Mouse (Mus musculus) hindbrain, embryonic 14.5 days (tissue): Measurements from ENCODE around the gene Tiparp. TPM values are rescaled to one million over a fixed set of nuclear protein-coding genes. Genes with fewer than 3 reads are reported as not detected.

Source experiments
- ATAC-seq: fragments of 200-750 bp; cut with Nextera tagmentation; 2 replicates; pipeline ENCODE4 v1.8.0; 2017; ENCODE audit warnings: moderate number of reproducible peaks, mild to moderate bottlenecking, moderate TSS enrichment, moderate library complexity; ENCODE audit not compliant: low FRiP score
- DNase-seq: peaks from one replicate; pipeline ENCODE4 v3.0.0-alpha.2; 2015; ENCODE audit warnings: low spot score
- H3K27ac ChIP-seq: fragments of 300-500 bp; sonication (generic); 2 replicates; pipeline ENCODE4 v1.5.1; 2014; ENCODE audit warnings: mild to moderate bottlenecking, moderate library complexity
- H3K27me3 ChIP-seq: fragments of 300-500 bp; sonication (generic); 2 replicates; pipeline ENCODE4 v1.6.1; 2014; ENCODE audit warnings: mild to moderate bottlenecking, low read length, mixed read lengths; ENCODE audit not compliant: control insufficient read depth, insufficient read depth
- H3K36me3 ChIP-seq: fragments of 300-500 bp; sonication (generic); replicated peaks from 2 replicates; pipeline ENCODE4 v1.6.1; 2014; ENCODE audit not compliant: control insufficient read depth, insufficient read depth
- H3K4me1 ChIP-seq: fragments of 300-500 bp; sonication (generic); replicated peaks from 2 replicates; pipeline ENCODE4 v1.6.1; 2014; ENCODE audit warnings: antibody characterized with exemption, low read length, mixed read lengths; ENCODE audit not compliant: control insufficient read depth, insufficient read depth
- H3K4me2 ChIP-seq: fragments of 300-500 bp; sonication (generic); replicated peaks from 2 replicates; pipeline ENCODE4 v1.6.1; 2014; ENCODE audit warnings: mild to moderate bottlenecking, moderate library complexity
- H3K4me3 ChIP-seq: fragments of 300-500 bp; sonication (generic); replicated peaks from 2 replicates; pipeline ENCODE4 v1.5.1; 2014; ENCODE audit warnings: mild to moderate bottlenecking, low read length
- H3K9ac ChIP-seq: fragments of 300-500 bp; sonication (generic); 2 replicates; pipeline ENCODE4 v1.6.1; 2014
- H3K9me3 ChIP-seq: fragments of 300-500 bp; sonication (generic); 2 replicates; pipeline ENCODE4 v1.6.1; 2016; ENCODE audit warnings: low read length; ENCODE audit not compliant: control insufficient read depth
- WGBS: fragments of 180-500 bp; shearing (Covaris S2); extraction: QIAGEN DNeasy Blood & Tissue Kit; methylation state at CpG from one replicate; pipeline ENCODE4 v1.1.7; 2014; 5-methylcytosine and 5-hydroxymethylcytosine counted together
- polyA plus RNA-seq: library from polyadenylated mRNA; unstranded; fragments of >200 nt; fragmentation: Nextera tagmentation; extraction: Ambion mirVana; gene quantifications from 2 replicates; pipeline ENCODE4 v1.2.1, GENCODE M21; 2014

Gene Tiparp
- polyA plus RNA-seq, 1 experiment from 2014 or later, result 30.8 TPM

DNA sequence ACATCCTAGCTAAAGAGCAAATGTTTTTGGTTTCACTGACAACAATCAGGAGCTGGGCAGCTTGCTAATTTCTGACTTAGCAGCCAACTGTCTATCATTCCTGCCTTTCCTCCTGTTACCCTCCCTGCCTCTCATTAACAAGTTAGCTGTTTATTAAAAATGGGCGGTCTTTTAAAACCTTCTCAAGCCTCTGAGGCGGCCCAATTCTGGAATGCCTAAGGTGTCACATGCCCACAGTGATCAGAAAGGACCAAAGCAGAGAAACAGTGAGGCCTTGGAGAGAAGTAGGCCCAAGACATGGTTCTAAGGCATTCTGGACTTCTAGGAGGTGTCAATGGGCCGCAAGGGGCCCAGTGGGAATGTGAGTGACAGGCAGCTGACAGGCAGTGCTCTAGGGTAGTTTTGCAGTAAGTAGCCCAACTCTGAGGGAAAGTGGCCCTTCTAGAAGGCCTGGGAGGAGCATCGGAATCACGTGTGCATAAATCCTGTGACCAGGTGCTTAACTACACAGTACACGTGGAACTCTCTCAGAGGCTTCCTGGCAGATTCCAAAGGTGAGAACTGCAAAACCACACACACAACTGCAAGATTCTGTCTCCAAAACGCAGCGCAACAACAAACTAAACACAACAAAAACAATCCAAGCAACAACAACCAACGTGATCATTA, 37.6 kb downstream of the Tiparp start:
- Histone ChIP-seq H3K9me3 (no peaks in the 10 kb centered on the region), H3K27me3 (no peaks in the 10 kb centered on the region), H3K9ac (no peak overlapping the region), H3K27ac (no peak overlapping the region), H3K4me3 (no peak overlapping the region), H3K4me2 (no peak overlapping the region), H3K36me3 (no peaks in the 10 kb centered on the region), H3K4me1 (no peaks in the 10 kb centered on the region)
- DNase-seq, result no peak
- WGBS, result 61% methylated on average over 9 of the region's 9 CpGs
- no peak for ATAC-seq

DNA sequence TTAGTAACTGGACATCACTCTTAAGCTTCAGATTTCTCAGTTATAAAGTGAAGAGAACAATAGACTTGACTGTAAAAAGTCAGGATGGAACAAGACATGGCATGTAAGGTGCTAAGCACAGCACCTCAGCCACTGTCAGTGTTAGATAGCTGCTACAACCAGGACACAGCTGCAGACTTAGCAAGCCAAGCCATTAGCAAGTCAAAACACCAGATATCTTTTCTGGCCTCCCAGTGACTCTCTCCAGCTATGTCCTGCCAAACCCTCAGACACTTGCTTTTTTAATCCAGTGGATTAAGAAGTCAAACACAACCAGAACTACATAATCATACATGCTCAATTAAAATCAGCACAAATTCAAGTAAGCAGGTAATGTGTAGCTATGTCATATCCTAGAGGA, 41.7 kb downstream of the Tiparp start:
- no peak for DNase-seq
- no peak overlapping the region for H3K9ac ChIP-seq
- H3K36me3 ChIP-seq, result no peaks in the 10 kb centered on the region
- H3K4me1 ChIP-seq, result no peaks in the 10 kb centered on the region
- H3K27ac ChIP-seq, result no peak overlapping the region
- ATAC-seq, result no peak
- no peaks in the 10 kb centered on the region for H3K27me3 ChIP-seq
- no peak overlapping the region for H3K4me2 ChIP-seq
- H3K9me3 ChIP-seq, result no peaks in the 10 kb centered on the region
- no peak overlapping the region for H3K4me3 ChIP-seq

DNA sequence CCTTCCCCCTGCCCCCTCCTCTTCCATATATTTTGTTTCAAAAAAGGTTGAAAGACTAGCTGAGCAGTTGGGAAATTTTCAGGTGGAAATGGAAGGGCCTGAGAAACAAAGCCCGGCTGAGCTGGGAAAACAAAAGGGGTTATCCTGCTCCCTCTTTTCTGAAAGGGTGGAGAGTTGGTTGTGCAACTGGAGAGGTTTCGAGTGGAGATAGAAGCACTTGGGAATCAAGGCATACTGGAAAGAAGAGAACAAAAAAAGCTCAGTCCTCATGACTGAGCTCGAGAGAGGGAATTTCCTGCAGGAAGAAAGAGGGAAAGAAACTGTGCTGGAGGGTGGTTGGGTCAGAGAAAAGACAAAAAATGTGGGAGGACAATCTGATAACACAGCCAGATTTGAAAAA, 45.3 kb downstream of the Tiparp start:
- no peaks in the 10 kb centered on the region for H3K9me3 ChIP-seq
- H3K27me3 ChIP-seq, result no peaks in the 10 kb centered on the region
- WGBS, result 39% methylated on average over 3 of the region's 3 CpGs
- H3K9ac ChIP-seq, result no peak overlapping the region
- no peak overlapping the region for H3K4me3 ChIP-seq
- H3K4me1 ChIP-seq, result no peaks in the 10 kb centered on the region
- ATAC-seq, result no peak
- no peak overlapping the region for H3K4me2 ChIP-seq
- no peak for DNase-seq
- no peak overlapping the region for H3K27ac ChIP-seq
- no peaks in the 10 kb centered on the region for H3K36me3 ChIP-seq

DNA sequence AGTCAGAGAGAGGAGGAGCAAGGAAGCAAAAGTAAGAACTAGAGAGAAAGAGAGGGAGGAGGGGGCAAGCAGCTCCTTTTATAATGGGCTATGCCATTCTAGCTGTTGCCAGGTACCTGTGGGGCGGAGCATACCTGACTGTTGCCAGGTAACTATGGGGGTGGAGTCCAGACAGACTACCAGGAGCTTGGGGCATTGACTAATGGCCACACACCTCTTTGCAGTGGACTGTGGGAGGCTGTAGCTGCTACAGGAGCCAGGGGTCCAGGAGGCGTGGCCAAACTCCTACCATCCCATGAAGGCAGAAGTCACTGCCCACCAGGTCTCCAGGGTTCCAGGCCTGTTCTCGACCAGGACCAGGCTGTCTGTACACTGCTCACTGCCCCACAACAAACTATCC, 49.4 kb downstream of the Tiparp start:
- Histone ChIP-seq H3K27ac (no peak overlapping the region), H3K4me2 (no peak overlapping the region), H3K4me1 (no peaks in the 10 kb centered on the region), H3K9ac (no peak overlapping the region), H3K36me3 (no peaks in the 10 kb centered on the region), H3K27me3 (no peaks in the 10 kb centered on the region), H3K9me3 (no peaks in the 10 kb centered on the region), H3K4me3 (no peak overlapping the region)
- ATAC-seq (no peak), DNase-seq (no peak)
- 90% methylated on average over 3 of the region's 3 CpGs for WGBS

DNA sequence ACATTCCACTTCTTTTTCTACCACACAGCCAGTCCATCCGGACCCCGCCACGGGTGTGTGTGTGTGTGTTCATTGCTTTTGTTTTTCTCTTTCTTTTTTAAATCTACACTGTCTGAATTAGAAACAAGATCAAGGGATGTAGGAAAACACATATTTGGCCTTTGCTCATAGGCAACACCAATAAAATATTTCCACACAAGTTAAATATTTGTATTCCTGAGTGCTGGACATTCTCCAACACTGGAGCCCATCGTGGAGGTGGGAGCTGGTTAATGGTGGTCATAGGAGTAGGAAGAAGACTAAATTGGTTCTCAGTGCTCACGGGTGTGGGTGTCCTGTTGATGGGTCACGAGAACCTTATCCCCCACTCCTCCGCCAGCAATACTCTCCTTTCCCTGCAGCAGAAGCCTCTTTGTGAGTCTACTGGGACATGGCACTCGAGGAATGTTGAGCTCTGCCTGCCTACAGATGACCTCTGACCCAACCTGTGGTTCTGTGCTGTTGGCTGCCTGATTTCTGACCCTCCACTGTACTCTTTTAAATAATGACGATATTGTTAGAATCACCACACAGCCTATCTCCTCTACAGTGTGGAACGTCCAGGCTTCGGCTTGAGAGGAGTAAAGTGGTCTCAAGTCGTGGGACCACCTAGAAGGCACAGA, 51.2 kb downstream of the Tiparp start:
- Histone ChIP-seq H3K4me2 (no peak overlapping the region), H3K9ac (no peak overlapping the region), H3K36me3 (no peaks in the 10 kb centered on the region), H3K4me3 (no peak overlapping the region), H3K27ac (no peak overlapping the region), H3K9me3 (no peaks in the 10 kb centered on the region), H3K27me3 (no peaks in the 10 kb centered on the region), H3K4me1 (no peaks in the 10 kb centered on the region)
- WGBS, result 76% methylated on average over 12 of the region's 12 CpGs
- no peak for ATAC-seq
- DNase-seq, result no peak

DNA sequence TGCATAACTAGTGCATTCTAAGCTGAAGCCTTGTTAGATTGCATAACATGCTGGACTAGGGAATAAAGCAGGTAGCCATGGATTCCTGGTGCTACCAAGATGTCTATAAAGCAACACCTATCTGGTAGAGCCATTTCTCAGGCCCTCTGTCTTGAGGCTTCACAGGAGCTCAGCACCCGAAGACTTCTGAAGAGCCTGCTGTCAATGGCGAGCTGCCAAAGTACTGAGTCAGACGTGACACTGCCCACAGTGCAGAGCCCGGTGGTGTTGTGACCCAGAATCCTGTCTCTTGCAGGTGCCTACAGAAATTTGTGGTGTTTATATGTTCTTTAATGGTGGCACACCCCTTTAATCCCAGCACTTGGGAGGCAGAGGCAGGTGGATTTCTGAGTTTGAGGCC, 53.4 kb downstream of the Tiparp start:
- Histone ChIP-seq H3K4me3 (no peak overlapping the region), H3K4me2 (no peak overlapping the region), H3K4me1 (0 out of 2 replicates have a peak, but pooled peaks cover 4% of the 10 kb centered on the region), H3K9ac (no peak overlapping the region), H3K9me3 (no peaks in the 10 kb centered on the region), H3K36me3 (no peaks in the 10 kb centered on the region), H3K27me3 (no peaks in the 10 kb centered on the region), H3K27ac (no peak overlapping the region)
- 76% methylated on average over 4 of the region's 4 CpGs for WGBS
- ATAC-seq (no peak), DNase-seq (no peak)

DNA sequence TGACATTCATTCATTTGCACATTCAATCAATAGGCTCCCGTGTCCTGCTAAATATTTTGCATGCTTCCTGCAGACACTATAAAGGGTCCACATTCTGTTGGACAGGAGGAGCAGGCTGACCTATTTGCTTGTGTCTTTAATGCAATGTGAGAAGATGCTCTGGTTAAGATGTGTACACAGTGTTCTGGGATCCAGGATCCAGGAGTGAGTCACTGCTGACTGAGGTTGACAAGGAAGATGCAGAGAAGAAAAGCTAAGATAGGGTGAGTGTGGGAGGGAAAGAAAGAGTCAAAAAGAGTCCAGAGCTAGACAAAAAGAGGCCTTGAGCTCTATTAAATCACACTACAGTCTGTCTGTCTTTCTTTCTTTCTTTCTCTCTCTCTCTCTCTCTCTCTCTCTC, 56.1 kb downstream of the Tiparp start:
- DNase-seq (no peak), ATAC-seq (no peak)
- Histone ChIP-seq H3K4me1 (peaks cover 12% of the 10 kb centered on the region), H3K27ac (no peak overlapping the region), H3K4me2 (no peak overlapping the region), H3K9ac (no peak overlapping the region), H3K36me3 (no peaks in the 10 kb centered on the region), H3K9me3 (no peaks in the 10 kb centered on the region), H3K4me3 (no peak overlapping the region), H3K27me3 (no peaks in the 10 kb centered on the region)
- WGBS, result 49% methylated on average over 1 of the region's 1 CpGs

DNA sequence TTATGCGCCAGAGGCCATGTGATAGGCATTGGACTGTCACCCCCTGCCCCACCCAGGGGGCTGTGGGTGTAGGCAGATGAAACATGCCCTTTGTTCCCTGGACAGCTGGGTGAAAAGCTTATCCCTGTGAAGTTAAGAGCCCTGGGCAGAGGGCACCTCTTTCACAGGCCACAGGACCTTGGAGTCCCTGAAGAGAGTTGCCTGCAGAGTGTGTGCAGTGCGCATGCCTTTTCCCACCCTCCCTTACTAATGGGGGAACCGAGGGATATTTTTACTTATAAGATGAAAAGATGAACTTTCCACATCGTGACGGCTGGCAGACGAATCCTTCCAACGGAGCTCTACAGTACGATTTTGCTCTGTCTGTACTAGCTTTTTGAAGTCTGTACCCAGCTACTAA, 57.1 kb downstream of the Tiparp start:
- H3K9ac ChIP-seq, result no peak overlapping the region
- no peak overlapping the region for H3K4me3 ChIP-seq
- no peak for DNase-seq
- H3K9me3 ChIP-seq, result no peaks in the 10 kb centered on the region
- no peak for ATAC-seq
- H3K27me3 ChIP-seq, result no peaks in the 10 kb centered on the region
- peaks cover 12% of the 10 kb centered on the region for H3K4me1 ChIP-seq
- no peaks in the 10 kb centered on the region for H3K36me3 ChIP-seq
- 64% methylated on average over 8 of the region's 8 CpGs for WGBS
- H3K27ac ChIP-seq, result no peak overlapping the region
- H3K4me2 ChIP-seq, result no peak overlapping the region

DNA sequence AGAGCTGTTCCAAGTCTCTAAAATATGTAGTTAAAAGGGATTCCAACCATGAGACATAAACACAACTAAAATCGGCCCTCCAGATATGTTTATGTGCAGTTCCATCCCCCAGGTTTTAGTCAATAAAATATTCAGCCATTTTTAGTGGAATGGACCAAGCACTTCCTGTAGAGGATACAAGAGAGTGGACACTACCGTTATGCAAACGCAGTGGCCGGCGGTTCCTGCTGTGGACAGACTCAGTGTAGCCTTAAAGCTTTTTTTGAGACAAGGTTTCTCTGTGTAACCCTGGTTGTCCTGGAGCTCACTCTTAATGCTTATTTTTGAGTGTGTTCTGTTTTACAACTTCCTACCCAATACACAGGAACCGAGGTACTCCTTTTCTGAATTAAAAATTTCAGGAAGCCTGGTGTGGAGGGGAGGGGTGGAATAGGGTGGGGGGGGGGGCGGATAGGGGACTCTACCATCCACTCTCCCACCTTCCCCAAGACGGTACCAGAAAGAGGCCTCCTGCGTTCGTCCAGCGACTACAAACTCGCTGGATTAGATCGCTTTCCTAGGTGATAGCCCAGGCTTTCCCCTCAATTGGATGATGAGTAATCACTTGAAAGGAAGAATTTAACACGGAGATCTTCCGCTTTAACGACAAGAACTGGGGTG, 57.7 kb downstream of the Tiparp start:
- Histone ChIP-seq H3K4me2 (peak overlapping the region; percentile 53), H3K4me3 (peak overlapping the region; percentile 22), H3K9ac (peak overlapping the region; percentile 39; the same call in 1 of the 2 replicates), H3K36me3 (no peaks in the 10 kb centered on the region), H3K9me3 (no peaks in the 10 kb centered on the region), H3K27ac (no peak overlapping the region), H3K27me3 (no peaks in the 10 kb centered on the region), H3K4me1 (peaks cover 12% of the 10 kb centered on the region)
- ATAC-seq (peak; percentile 53), DNase-seq (no peak)
- 34% methylated on average over 16 of the region's 16 CpGs for WGBS
